Mouse (Mus musculus): Measurements from ENCODE around the gene Agbl1. TPM values are rescaled to one million over a fixed set of nuclear protein-coding genes. Genes with fewer than 3 reads are reported as not detected.
A peak's percentile ranks its signal among the peaks of the same experiment; 100 is the strongest.

Agbl1 gene
- polyA plus RNA-seq, 1 experiment from 2014 or later = not detected

GRCm38 (mm10) chr7:76321866-76322553, 92.3 kb downstream of the Agbl1 start:
- Histone ChIP-seq H3K9ac (ENCODE audit: low read depth, low read length) (no peak overlapping the region), H3K36me3 (ENCODE audit: control insufficient read depth, insufficient read depth) (no peaks in the 10 kb centered on the region), H3K4me3 (ENCODE audit: low read depth, low read length) (no peak overlapping the region), H3K27me3 (replicated peaks; ENCODE audit: control insufficient read depth, insufficient read depth, low read length) (no peaks in the 10 kb centered on the region), H3K4me1 (replicated peaks; ENCODE audit: control insufficient read depth, insufficient read depth, low read length) (no peaks in the 10 kb centered on the region), H3K27ac (ENCODE audit: low read depth, low read length) (no peak overlapping the region), H3K4me2 (replicated peaks; ENCODE audit: low read depth) (no peak overlapping the region), H3K9me3 (ENCODE audit: control insufficient read depth) (no peaks in the 10 kb centered on the region)
- no peak for ATAC-seq
- TF ChIP-seq CTCF (IDR thresholded peaks at IDR 0.05; ENCODE audit: low read depth) = no peak
- 76% methylated on average over 4 of the region's 4 CpGs for WGBS

GRCm38 (mm10) chr7:76326091-76326490, 96.4 kb downstream of the Agbl1 start:
- H3K4me3 ChIP-seq (ENCODE audit: low read depth, low read length) = no peak overlapping the region
- no peak overlapping the region for H3K9ac ChIP-seq (ENCODE audit: low read depth, low read length)
- H3K4me1 ChIP-seq (replicated peaks; ENCODE audit: control insufficient read depth, insufficient read depth, low read length) = no peaks in the 10 kb centered on the region
- no peak for ATAC-seq
- no peaks in the 10 kb centered on the region for H3K27me3 ChIP-seq (replicated peaks; ENCODE audit: control insufficient read depth, insufficient read depth, low read length)
- no peak overlapping the region for H3K27ac ChIP-seq (ENCODE audit: low read depth, low read length)
- TF ChIP-seq CTCF (IDR thresholded peaks at IDR 0.05; ENCODE audit: low read depth) = no peak
- no peaks in the 10 kb centered on the region for H3K9me3 ChIP-seq (ENCODE audit: control insufficient read depth)
- 56% methylated on average over 2 of the region's 2 CpGs for WGBS
- H3K36me3 ChIP-seq (ENCODE audit: control insufficient read depth, insufficient read depth) = no peaks in the 10 kb centered on the region
- no peak overlapping the region for H3K4me2 ChIP-seq (replicated peaks; ENCODE audit: low read depth)

- Histone ChIP-seq H3K27ac (ENCODE audit: low read depth, low read length) (no peak overlapping the region), H3K4me1 (replicated peaks; ENCODE audit: control insufficient read depth, insufficient read depth, low read length) (no peaks in the 10 kb centered on the region), H3K4me2 (replicated peaks; ENCODE audit: low read depth) (no peak overlapping the region), H3K36me3 (ENCODE audit: control insufficient read depth, insufficient read depth) (no peaks in the 10 kb centered on the region), H3K4me3 (ENCODE audit: low read depth, low read length) (no peak overlapping the region), H3K9me3 (ENCODE audit: control insufficient read depth) (no peaks in the 10 kb centered on the region), H3K27me3 (replicated peaks; ENCODE audit: control insufficient read depth, insufficient read depth, low read length) (no peaks in the 10 kb centered on the region), H3K9ac (ENCODE audit: low read depth, low read length) (no peak overlapping the region)
- TF ChIP-seq CTCF (IDR thresholded peaks at IDR 0.05; ENCODE audit: low read depth) = no peak
- no peak for ATAC-seq
- WGBS = 89% methylated on average over 4 of the region's 4 CpGs
Measured at GRCm38 (mm10) chr7:76339308-76339707, 109.6 kb downstream of the Agbl1 start.

- ATAC-seq = no peak
- Histone ChIP-seq H3K27ac (ENCODE audit: low read depth, low read length) (no peak overlapping the region), H3K9me3 (ENCODE audit: control insufficient read depth) (no peaks in the 10 kb centered on the region), H3K4me2 (replicated peaks; ENCODE audit: low read depth) (no peak overlapping the region), H3K27me3 (replicated peaks; ENCODE audit: control insufficient read depth, insufficient read depth, low read length) (no peaks in the 10 kb centered on the region), H3K36me3 (ENCODE audit: control insufficient read depth, insufficient read depth) (no peaks in the 10 kb centered on the region), H3K4me3 (ENCODE audit: low read depth, low read length) (no peak overlapping the region), H3K4me1 (replicated peaks; ENCODE audit: control insufficient read depth, insufficient read depth, low read length) (no peaks in the 10 kb centered on the region), H3K9ac (ENCODE audit: low read depth, low read length) (no peak overlapping the region)
- no peak for TF ChIP-seq CTCF (IDR thresholded peaks at IDR 0.05; ENCODE audit: low read depth)
- WGBS = 97% methylated on average over 1 of the region's 1 CpGs
Measured at GRCm38 (mm10) chr7:76341601-76342000, 111.9 kb downstream of the Agbl1 start.

GRCm38 (mm10) chr7:76353469-76353868, 123.8 kb downstream of the Agbl1 start:
- H3K4me1 ChIP-seq (replicated peaks; ENCODE audit: control insufficient read depth, insufficient read depth, low read length) = no peaks in the 10 kb centered on the region
- H3K9ac ChIP-seq (ENCODE audit: low read depth, low read length) = no peak overlapping the region
- no peaks in the 10 kb centered on the region for H3K9me3 ChIP-seq (ENCODE audit: control insufficient read depth)
- TF ChIP-seq CTCF (IDR thresholded peaks at IDR 0.05; ENCODE audit: low read depth) = 0 out of 2 replicates have a peak, but pooled peaks have one; percentile 11
- no peak for ATAC-seq
- no peak overlapping the region for H3K27ac ChIP-seq (ENCODE audit: low read depth, low read length)
- H3K4me3 ChIP-seq (ENCODE audit: low read depth, low read length) = no peak overlapping the region
- no peak overlapping the region for H3K4me2 ChIP-seq (replicated peaks; ENCODE audit: low read depth)
- H3K27me3 ChIP-seq (replicated peaks; ENCODE audit: control insufficient read depth, insufficient read depth, low read length) = no peaks in the 10 kb centered on the region
- WGBS = 61% methylated on average over 10 of the region's 10 CpGs
- no peaks in the 10 kb centered on the region for H3K36me3 ChIP-seq (ENCODE audit: control insufficient read depth, insufficient read depth)

GRCm38 (mm10) chr7:76354510-76354909, 124.8 kb downstream of the Agbl1 start:
- Histone ChIP-seq H3K36me3 (ENCODE audit: control insufficient read depth, insufficient read depth) (no peaks in the 10 kb centered on the region), H3K4me2 (replicated peaks; ENCODE audit: low read depth) (no peak overlapping the region), H3K4me1 (replicated peaks; ENCODE audit: control insufficient read depth, insufficient read depth, low read length) (no peaks in the 10 kb centered on the region), H3K4me3 (ENCODE audit: low read depth, low read length) (no peak overlapping the region), H3K27me3 (replicated peaks; ENCODE audit: control insufficient read depth, insufficient read depth, low read length) (no peaks in the 10 kb centered on the region), H3K9ac (ENCODE audit: low read depth, low read length) (no peak overlapping the region), H3K9me3 (ENCODE audit: control insufficient read depth) (no peaks in the 10 kb centered on the region), H3K27ac (ENCODE audit: low read depth, low read length) (no peak overlapping the region)
- ATAC-seq = no peak
- 37% methylated on average over 3 of the region's 3 CpGs for WGBS
- peak; percentile 65 for TF ChIP-seq CTCF (IDR thresholded peaks at IDR 0.05; ENCODE audit: low read depth)
